ENCODE assay signal across 9 mouse cellular contexts in the genomic region with DNA sequence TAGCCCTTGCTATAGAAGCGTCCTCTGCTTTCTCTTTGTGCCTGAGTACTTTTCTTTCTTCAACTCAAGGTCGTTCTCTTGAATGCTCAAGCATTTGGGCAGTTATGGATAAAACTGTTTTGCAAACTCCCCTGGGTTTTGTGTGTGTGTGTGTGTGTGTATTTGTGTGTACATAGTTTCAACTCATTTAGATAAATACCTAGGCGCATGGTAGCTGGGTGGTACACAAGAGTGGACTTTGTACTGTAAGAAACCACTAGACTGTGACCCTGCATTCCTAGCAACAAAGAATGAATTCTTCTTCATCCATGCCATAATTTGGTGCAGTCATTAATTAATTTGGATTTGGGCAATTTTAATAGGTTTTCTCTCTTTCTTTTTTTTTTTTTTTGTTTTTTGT. TPM values are rescaled to one million over a fixed set of nuclear protein-coding genes. Genes with fewer than 3 reads are reported as not detected.
A peak's percentile ranks its signal among the peaks of the same experiment; 100 is the strongest.
DNase-seq lines count a peak whose midpoint lies in the region; ATAC-seq and TF ChIP-seq lines count a peak whose summit lies in the region.
"Had no signal": no experiment of that assay in that cellular context is flagged by ENCODE, and none has a peak within 500 bp of the region (broad histone marks: within the 10 kb centered on the region; RNA-seq: fewer than 3 reads in every experiment).

No protein-coding gene starts in this region.

- H3K9ac ChIP-seq in forebrain, embryonic 15.5 days (replicated peaks), result no peak overlapping the region
- H3K9ac ChIP-seq in liver, postnatal 0 days (replicated peaks), result no peak overlapping the region
- H3K9ac ChIP-seq: limb, embryonic 15.5 days had no signal

- no peaks in the 10 kb centered on the region for H3K9me3 ChIP-seq in forebrain, embryonic 15.5 days
- no peaks in the 10 kb centered on the region; the same call in 1 of the 2 replicates for H3K9me3 ChIP-seq in liver, postnatal 0 days (ENCODE audit: low read length)
- H3K9me3 ChIP-seq: limb, embryonic 15.5 days had no signal

- H3K36me3 ChIP-seq in forebrain, embryonic 15.5 days, result no peaks in the 10 kb centered on the region
- H3K36me3 ChIP-seq in liver, postnatal 0 days (replicated peaks; ENCODE audit: insufficient read depth, low read length), result 0 out of 2 replicates have a peak, but pooled peaks cover 2% of the 10 kb centered on the region

- no peaks in the 10 kb centered on the region for H3K27me3 ChIP-seq in forebrain, embryonic 15.5 days
- H3K27me3 ChIP-seq in liver, postnatal 0 days (ENCODE audit: insufficient read depth, low read length), result no peaks in the 10 kb centered on the region
- H3K27me3 ChIP-seq: limb, embryonic 15.5 days had no signal

- no peak for TF ChIP-seq EP300 in liver, postnatal 0 days (IDR thresholded peaks at IDR 0.05; ENCODE audit: low read depth)

- no peak overlapping the region for H3K27ac ChIP-seq in bone marrow, adult 2 months (ENCODE audit: control insufficient read depth, insufficient read depth, low read depth, low read length, poor library complexity)
- H3K27ac ChIP-seq in forebrain, embryonic 15.5 days (replicated peaks), result no peak overlapping the region
- peak overlapping the region; percentile 70; the same call in 1 of the 2 replicates for H3K27ac ChIP-seq in liver, postnatal 0 days (ENCODE audit: low read depth)
- H3K27ac ChIP-seq: limb, embryonic 15.5 days had no signal

- ATAC-seq in forebrain, embryonic 15.5 days (replicated peaks), result no peak
- ATAC-seq in liver, postnatal 0 days, result no peak

- DNase-seq in kidney, adult 18-20 months, result peak; percentile 19
- DNase-seq in kidney, postnatal 10 days, result no peak
- DNase-seq in liver, postnatal 0 days, result no peak
- DNase-seq in urinary bladder, adult 18-20 months (ENCODE audit: low spot score in 2 of 2), result no peak
- DNase-seq in frontal cortex, adult 2 months (ENCODE audit: extremely low spot score in 1 of 2, low spot score in 1 of 2), result no peak
- DNase-seq in adipocyte (ENCODE audit: low spot score), result no peak

- 0 out of 2 replicates have a peak overlapping the region, but pooled peaks have one; percentile 51 for H3K4me2 ChIP-seq in forebrain, embryonic 15.5 days (replicated peaks)
- H3K4me2 ChIP-seq in liver, postnatal 0 days (ENCODE audit: low read depth, low read length), result peak overlapping the region; percentile 67

- H3K4me3 ChIP-seq in bone marrow, adult 2 months (replicated peaks; ENCODE audit: control insufficient read depth, low read depth, low read length), result peak overlapping the region; percentile 63
- peak overlapping the region; percentile 81; the same call in 1 of the 2 replicates for H3K4me3 ChIP-seq in forebrain, embryonic 15.5 days
- peak overlapping the region; percentile 83 for H3K4me3 ChIP-seq in liver, postnatal 0 days (ENCODE audit: low read depth, low read length)

- WGBS in bone marrow, adult 2 months, result 43% methylated on average over 3 of the region's 3 CpGs
- WGBS in forebrain, embryonic 15.5 days, result 84% methylated on average over 3 of the region's 3 CpGs
- 84% methylated on average over 3 of the region's 3 CpGs for WGBS in liver, postnatal 0 days (ENCODE audit: insufficient replicate concordance)

- TF ChIP-seq CTCF in bone marrow, adult 2 months (IDR thresholded peaks at IDR 0.05; ENCODE audit: control insufficient read depth, insufficient read depth, low read length), result no peak
- no peak for TF ChIP-seq CTCF in liver, postnatal 0 days (IDR thresholded peaks at IDR 0.05; ENCODE audit: low read depth)

- no peaks in the 10 kb centered on the region; the same call in 1 of the 2 replicates for H3K4me1 ChIP-seq in bone marrow, adult 2 months (ENCODE audit: control insufficient read depth, insufficient read depth, low read length)
- H3K4me1 ChIP-seq in forebrain, embryonic 15.5 days, result peaks cover 10% of the 10 kb centered on the region
- peaks cover 8% of the 10 kb centered on the region for H3K4me1 ChIP-seq in liver, postnatal 0 days (ENCODE audit: insufficient read depth)

- no peak for TF ChIP-seq POLR2A in bone marrow, adult 2 months (IDR thresholded peaks at IDR 0.05; ENCODE audit: borderline replicate concordance, control insufficient read depth, low read depth, low read length)

RNA-seq across cellular contexts. Expression of a gene that starts 8.2 kb away (rescaled TPM):
- 4.1 and 14.3 TPM in 2 replicates for polyA plus RNA-seq in bone marrow, adult 2 months (2011; ENCODE audit: insufficient read depth, insufficient read length, low replicate concordance, missing spikeins)
- polyA plus RNA-seq in forebrain, embryonic 15.5 days (2015; fragmentation: Nextera tagmentation; extraction: Ambion mirVana), result 0.19 and 0.34 TPM in 2 replicates
- 1.5 and 1.6 TPM in 2 replicates for polyA plus RNA-seq in liver, postnatal 0 days (2015; fragmentation: Nextera tagmentation; extraction: Ambion mirVana)
- polyA plus RNA-seq in frontal cortex, adult 2 months (2012; rRNA removed), result 0.80 TPM in 2 replicates

RNA-seq across cellular contexts. Expression of a gene that starts 8.7 kb away (rescaled TPM):
- 64.9 and 68.2 TPM in 2 replicates for polyA plus RNA-seq in bone marrow, adult 2 months (2011; ENCODE audit: insufficient read depth, insufficient read length, low replicate concordance, missing spikeins)
- polyA plus RNA-seq in forebrain, embryonic 15.5 days (2015; fragmentation: Nextera tagmentation; extraction: Ambion mirVana), result 74.4 and 74.6 TPM in 2 replicates
- 140 and 150 TPM in 2 replicates for polyA plus RNA-seq in liver, postnatal 0 days (2015; fragmentation: Nextera tagmentation; extraction: Ambion mirVana)
- polyA plus RNA-seq in frontal cortex, adult 2 months (2012; rRNA removed), result 86.5 and 99.3 TPM in 2 replicates

RNA-seq across cellular contexts. Expression of a gene that starts 16.8 kb away (rescaled TPM):
- 15.0 and 45.4 TPM in 2 replicates for polyA plus RNA-seq in bone marrow, adult 2 months (2011; ENCODE audit: insufficient read depth, insufficient read length, low replicate concordance, missing spikeins)
- polyA plus RNA-seq in forebrain, embryonic 15.5 days (2015; fragmentation: Nextera tagmentation; extraction: Ambion mirVana), result 41.9 and 44.6 TPM in 2 replicates
- 33.5 and 33.9 TPM in 2 replicates for polyA plus RNA-seq in liver, postnatal 0 days (2015; fragmentation: Nextera tagmentation; extraction: Ambion mirVana)
- 43.0 and 49.0 TPM in 2 replicates for polyA plus RNA-seq in frontal cortex, adult 2 months (2012; rRNA removed)
